Mouse (Mus musculus) adrenal gland, postnatal 14 days (tissue): Measurements from ENCODE around the gene Fmnl2. TPM values are rescaled to one million over a fixed set of nuclear protein-coding genes. Genes with fewer than 3 reads are reported as not detected.

Experiments
- DNase-seq: peaks from one replicate; pipeline ENCODE4 v3.0.0; 2021; ENCODE audit warnings: mixed read lengths
- total RNA-seq: library from RNA; stranded (reverse); gene quantifications from 2 replicates; pipeline ENCODE4 v1.2.3, GENCODE M21; 2021

Fmnl2 gene
- total RNA-seq, 1 experiment from 2014 or later, result 15.6 TPM

GRCm38 (mm10) chr2:53047031-53047430, 189.4 kb downstream of the Fmnl2 start:
- no peak for DNase-seq

GRCm38 (mm10) chr2:53047749-53048387, 190.2 kb downstream of the Fmnl2 start:
- DNase-seq, result no peak

GRCm38 (mm10) chr2:53050376-53050775, 192.7 kb downstream of the Fmnl2 start:
- DNase-seq, result no peak

- no peak for DNase-seq
Measured at GRCm38 (mm10) chr2:53051502-53051901, 193.8 kb downstream of the Fmnl2 start.

- no peak for DNase-seq
Measured at GRCm38 (mm10) chr2:53053714-53054113, 196.1 kb downstream of the Fmnl2 start.

GRCm38 (mm10) chr2:53056556-53056955, 198.9 kb downstream of the Fmnl2 start:
- DNase-seq, result no peak

GRCm38 (mm10) chr2:53057291-53057690, 199.6 kb downstream of the Fmnl2 start:
- no peak for DNase-seq

GRCm38 (mm10) chr2:53061363-53062000, 203.8 kb downstream of the Fmnl2 start:
- no peak for DNase-seq

- DNase-seq, result no peak
Measured at GRCm38 (mm10) chr2:53066973-53067372, 209.3 kb downstream of the Fmnl2 start.

- DNase-seq, result peak; percentile 56
Measured at GRCm38 (mm10) chr2:53070607-53071006, 212.9 kb downstream of the Fmnl2 start.

GRCm38 (mm10) chr2:53079693-53080286, 222.1 kb downstream of the Fmnl2 start:
- DNase-seq, result no peak

- DNase-seq, result no peak
Measured at GRCm38 (mm10) chr2:53082045-53082444, 224.4 kb downstream of the Fmnl2 start.

- no peak for DNase-seq
Measured at GRCm38 (mm10) chr2:53082501-53082900, 224.8 kb downstream of the Fmnl2 start.

GRCm38 (mm10) chr2:53083241-53083640, 225.6 kb downstream of the Fmnl2 start:
- DNase-seq, result peak; percentile 37

- DNase-seq, result peak; percentile 72
Measured at GRCm38 (mm10) chr2:53085617-53086202, 228.1 kb downstream of the Fmnl2 start.

GRCm38 (mm10) chr2:53088744-53089143, 231.1 kb downstream of the Fmnl2 start:
- no peak for DNase-seq

- no peak for DNase-seq
Measured at GRCm38 (mm10) chr2:53095031-53095430, 237.4 kb downstream of the Fmnl2 start.

GRCm38 (mm10) chr2:53095489-53095888, 237.8 kb downstream of the Fmnl2 start:
- no peak for DNase-seq

- DNase-seq, result no peak
Measured at GRCm38 (mm10) chr2:53100093-53100492, 242.4 kb downstream of the Fmnl2 start.

- peak; percentile 21 for DNase-seq
Measured at GRCm38 (mm10) chr2:53101885-53102740, 244.5 kb downstream of the Fmnl2 start.

GRCm38 (mm10) chr2:53102901-53103300, 245.2 kb downstream of the Fmnl2 start:
- DNase-seq, result peak; percentile 40

- no peak for DNase-seq
Measured at GRCm38 (mm10) chr2:53105408-53105807, 247.7 kb downstream of the Fmnl2 start.
